Mouse (Mus musculus) frontal cortex, adult (tissue): ENCODE measurements at regions not wholly inside any gene's neighbourhood (a gene's known extent, or its start where the extent isn't known, plus 50 kb on each side); places are given as distances from the start of the nearest gene placed in this dataset.

ENCODE experiments used
- ATAC-seq: cut with Nextera tagmentation; 2 replicates; pipeline ENCODE4 v1.9.2; 2017; ENCODE audit warnings: mild to moderate bottlenecking, moderate library complexity, mixed read lengths; ENCODE audit not compliant: low TSS enrichment

DNA sequence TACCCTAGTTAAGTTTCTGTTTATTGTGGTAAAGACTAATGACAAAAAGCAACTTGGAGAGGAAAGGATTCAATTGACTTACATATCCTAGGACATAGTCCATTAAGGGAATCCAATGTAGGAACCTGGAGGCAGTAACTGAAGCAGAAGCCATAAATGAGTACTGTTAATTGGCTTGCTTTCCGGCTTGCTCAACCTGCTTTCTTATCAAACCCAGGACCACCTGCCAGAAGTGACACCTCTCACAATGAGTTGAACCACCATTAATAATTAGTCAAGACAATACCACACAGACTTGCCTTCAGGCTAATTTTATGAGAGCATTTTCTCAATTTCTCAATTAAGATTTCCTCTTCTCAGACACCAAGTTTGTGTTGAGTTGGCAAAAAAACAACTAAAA is 148.8 kb downstream of the Ccser2 start:
- ATAC-seq: no peak

DNA sequence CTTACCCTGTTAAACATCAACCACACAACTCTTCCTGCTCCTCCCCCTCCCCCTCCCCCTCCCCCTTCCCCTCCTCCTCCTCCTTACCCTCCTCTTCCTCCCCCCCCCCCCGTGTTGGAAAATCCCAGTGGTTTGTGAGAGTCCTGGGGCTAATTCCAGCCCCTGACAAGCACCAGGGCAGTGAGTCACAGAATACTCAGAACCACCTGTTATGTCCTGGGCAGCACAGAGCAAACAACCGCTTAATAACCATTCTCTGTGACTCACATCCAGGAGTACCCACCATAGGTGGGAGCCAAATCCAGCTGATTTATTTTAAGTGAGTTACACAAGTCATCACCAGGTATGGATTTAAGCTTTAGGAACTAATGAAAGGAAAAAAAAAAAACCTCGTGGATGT is 166.2 kb downstream of the Ccser2 start:
- ATAC-seq: no peak

DNA sequence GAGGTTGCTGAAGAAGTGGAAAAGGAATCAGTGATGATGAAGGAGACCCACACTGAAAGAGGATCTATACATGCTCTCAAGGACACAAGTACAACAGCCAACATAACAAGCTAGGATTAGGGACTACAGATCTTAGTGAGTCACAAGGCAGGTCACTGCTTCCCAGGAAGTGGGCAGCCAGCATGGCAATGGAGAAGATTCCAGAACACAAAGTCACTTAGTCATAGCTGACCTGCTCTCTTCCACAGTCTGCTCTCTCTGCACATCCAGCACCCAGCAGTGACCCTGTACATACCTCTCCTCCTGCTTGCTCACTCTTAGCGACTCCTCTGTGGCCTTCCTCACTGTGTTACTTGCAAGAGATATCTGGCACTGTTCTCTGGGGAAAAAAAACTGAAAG is 168.8 kb downstream of the Ccser2 start:
- ATAC-seq: no peak

DNA sequence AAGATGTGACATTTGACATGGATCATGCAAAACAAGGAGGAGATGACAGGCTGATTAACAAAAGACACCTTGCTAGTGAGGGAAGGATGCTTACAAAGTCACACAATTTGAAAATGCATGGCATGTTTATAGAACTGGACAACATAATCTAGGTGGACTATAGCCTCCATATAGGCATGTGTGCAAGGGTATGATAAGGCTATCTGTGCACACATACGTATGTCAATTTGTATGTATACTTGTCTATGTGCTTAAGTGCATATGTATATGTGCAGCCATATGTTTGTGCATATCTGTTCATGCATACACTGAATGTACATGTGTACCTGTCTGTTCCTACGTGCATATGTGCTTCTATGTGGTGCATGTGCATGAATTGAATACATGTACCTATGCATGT is 186.7 kb downstream of the Ccser2 start:
- no peak for ATAC-seq

DNA sequence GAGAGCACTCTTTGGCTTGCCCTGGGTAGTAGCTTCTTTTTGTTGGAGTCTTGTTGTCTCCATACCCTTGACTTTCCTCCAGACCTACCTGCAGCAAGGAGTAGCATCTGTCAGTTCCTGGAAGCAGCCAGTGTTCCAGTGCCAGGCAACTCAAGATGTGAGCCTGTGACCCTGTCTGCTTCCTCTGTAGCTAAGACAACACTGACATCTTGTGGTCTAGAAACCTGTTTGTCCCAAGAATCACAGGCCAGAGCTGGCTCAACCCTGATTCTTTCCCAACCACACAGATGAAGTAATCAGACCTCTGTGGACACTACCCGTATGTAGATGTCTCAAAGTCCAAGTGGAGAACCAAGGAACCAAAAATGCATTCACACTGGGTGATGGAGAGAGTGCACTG is 189.6 kb downstream of the Ccser2 start:
- ATAC-seq: peak; percentile 91

DNA sequence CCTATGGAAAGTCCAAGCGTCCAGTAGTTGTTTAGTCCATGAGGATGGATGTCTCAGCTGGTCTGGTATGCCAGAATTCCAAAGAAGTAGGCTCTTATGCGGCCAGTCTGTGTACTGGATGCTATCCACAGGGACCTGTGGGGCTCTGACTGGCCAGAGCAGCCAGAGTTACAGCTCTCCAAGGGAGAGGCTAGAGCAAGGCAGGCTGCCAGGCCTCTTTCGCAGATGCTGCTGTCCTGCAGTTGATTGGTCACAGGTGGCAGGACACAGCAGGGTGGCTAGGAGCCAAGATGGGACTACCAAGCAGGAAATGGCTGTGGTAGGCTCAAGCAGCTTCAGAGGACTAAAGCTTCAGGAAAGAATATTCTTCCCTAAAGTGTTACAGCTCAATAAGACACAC is 194.2 kb downstream of the Ccser2 start:
- ATAC-seq: no peak

DNA sequence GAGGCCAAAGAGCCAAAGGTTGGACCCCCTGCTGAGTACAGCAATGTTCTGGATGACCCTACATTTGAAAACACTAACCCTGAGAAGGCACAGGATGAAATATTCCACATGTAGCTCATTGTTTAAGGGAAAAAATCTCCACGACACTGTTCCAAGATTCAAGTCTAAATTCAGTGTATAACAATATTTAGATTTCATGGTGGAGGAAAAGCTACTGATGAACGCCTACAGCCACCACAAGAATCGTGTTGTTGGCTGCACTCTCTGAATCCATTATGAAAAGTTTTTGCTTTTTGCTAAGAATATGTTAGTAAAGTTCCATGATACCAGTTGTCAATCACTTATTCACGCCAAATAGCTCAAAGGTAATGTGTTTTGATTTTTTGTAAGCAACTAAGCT is 204.2 kb downstream of the Ccser2 start:
- peak; percentile 94 for ATAC-seq

DNA sequence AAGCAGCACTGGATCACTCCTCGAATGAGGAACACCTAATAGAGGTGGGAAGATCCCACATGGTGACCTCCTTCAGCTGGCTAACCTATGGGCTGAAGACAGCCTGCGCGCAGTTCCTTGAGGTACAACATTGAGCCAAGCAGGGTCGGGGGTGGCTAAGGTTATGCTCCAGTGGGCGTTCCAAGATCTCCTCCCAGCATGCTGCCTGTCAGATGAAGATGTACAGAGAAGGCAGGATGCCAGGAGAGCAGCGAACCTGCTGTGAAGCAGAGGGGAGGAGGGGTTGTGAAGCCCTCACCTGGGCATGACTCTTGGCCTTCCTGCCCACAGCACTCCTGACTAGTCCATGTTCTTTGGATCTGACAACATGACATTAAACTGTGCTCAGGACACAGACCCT is 212.5 kb downstream of the Ccser2 start:
- ATAC-seq: no peak

DNA sequence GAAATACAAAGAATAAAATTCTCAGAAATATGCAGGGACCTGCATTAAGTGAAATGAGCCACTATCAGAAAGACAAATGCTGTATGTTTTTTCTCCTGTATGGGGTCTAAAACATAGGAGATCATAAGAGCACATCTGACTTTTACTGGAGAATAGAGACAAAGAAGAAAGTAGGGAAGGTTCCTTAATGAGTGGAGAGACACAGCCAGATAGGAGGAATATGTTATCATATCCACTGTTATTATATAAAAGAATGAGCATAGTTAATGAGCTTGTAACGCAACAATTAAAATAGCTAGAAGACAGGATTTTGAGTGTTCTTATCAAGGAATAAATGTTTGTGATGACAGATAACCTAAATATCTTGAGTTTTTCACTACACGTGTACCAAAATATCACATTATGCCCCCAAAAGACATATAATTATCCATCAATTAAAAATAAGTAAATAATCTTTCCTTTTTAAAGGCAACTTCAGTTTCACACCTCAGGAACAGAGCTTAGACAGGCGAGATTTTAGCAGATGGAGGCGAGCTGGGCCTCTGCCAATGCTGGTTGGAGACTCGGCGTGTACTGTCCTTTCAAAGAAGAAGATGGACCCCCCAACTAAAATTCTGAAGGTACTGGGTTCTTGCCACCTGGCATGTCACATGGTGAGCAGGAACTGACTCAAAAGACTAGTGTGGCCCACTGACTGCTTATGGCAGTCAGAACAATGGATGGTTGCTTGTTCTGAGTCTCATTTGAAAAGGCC is 220.3 kb downstream of the Ccser2 start:
- 0 out of 2 replicates have a peak, but pooled peaks have one; percentile 34 for ATAC-seq

DNA sequence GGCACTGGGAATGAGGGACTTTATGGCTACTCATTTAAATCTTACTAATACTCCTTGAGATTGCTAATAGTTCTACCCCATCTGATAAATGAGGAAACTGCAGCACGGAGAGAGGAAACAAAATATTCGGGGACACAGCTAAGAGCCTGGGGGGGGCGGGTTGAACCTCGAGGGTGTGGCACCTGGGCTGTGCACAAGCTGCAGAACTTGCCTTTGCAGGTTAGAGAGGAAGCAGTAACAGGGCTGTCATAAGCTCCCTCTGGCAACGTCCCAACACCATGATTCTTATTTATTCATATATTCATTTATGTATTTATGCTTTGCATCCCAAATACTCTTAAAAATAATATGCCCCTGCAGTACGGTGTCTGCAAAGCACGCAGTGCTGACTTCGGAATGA is 237.5 kb downstream of the Ccser2 start:
- ATAC-seq: no peak

DNA sequence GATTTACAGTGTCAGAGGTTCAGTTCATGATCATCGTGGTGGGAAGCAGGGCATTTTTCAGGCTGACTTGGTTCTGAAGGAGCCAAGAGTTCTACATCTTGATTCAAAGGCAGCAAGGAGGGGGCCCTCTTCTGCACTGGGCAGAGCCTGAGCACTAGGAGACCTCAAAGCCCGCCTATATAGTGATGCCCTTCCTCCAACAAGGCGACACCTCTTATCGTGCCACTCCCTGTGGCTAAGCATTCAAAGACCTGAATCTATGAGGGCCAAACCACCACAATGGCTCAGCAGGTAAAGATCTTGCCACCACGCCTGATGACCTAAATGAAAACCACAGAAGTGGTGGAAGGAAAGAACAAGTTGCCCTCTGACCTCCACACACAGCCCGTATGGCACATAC is 242.5 kb downstream of the Ccser2 start:
- no peak for ATAC-seq

DNA sequence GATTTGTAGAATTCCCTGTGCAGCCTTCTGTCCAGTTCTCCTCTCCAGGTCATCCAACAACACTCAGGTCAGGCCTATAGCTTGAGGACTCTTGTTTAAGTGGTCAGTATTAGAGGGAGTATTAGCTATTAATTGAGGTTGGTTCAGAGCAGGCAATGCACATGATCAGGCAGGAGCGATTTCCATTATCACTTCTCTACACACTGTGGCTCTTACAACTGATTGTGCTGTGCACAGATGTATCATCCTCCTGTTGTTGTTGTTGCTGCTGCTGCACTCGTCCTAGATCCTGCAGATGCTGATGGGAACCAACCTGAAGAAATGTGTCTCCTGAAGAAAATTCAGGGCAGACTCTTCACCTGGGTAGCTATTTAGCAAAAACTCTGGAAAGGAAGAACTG is 252.9 kb downstream of the Ccser2 start:
- no peak for ATAC-seq

DNA sequence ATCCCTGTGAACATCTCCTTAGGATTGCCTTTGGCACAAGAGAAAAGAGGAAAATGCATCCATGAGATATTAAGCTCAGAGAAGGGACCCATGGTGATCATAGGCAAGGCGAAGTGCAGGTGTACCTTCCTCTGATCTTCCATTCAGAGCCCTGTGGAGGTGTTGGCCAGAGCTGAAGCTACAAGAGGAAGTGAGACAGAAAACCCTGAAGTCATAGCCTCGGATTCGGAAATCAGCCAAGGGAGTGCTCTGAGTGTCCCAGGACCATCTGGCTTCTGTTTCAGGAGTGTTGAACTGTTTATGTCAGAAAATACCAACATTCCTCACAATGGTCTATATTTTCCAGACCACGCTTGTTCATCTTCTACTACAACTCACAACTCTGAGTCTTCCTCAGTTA is 271.6 kb downstream of the Ccser2 start:
- no peak for ATAC-seq

DNA sequence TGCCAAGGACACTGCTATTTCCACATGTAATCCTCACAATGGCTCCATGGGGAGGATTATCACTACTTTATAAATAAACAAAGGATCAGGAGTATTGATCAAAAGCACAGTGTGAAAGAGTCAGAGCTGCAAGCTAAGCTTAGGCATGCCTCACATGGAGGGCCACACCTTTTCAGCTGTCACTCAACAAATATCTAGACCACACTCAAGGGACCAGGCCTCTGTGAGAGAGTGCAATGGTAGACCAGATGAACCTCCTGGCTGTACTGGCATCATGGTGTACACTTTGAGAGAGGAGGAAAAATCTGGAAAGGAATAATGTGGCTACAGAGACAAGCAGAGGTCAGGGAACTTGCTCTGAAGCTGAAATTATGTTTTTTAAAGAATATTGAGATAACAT is 276.6 kb downstream of the Ccser2 start:
- no peak for ATAC-seq

DNA sequence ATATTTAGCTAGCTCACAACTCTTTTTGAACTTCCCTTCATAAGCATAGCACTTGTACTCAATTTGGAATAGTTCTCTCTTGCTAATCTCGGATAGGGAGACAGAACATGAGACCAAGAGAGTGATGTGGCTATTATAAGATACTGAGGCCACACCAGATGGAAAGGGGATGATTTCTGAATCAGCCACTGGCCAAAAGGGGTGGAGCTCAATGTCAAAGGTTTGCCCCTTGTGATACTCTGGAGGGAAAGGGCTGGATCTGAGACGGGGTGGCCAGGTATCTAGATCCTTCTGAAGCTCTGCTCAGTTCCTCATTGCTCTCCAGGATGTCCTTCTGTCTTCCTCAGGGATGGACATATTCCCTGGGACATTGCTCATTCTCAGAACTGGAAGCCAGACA is 277.6 kb downstream of the Ccser2 start:
- no peak for ATAC-seq

DNA sequence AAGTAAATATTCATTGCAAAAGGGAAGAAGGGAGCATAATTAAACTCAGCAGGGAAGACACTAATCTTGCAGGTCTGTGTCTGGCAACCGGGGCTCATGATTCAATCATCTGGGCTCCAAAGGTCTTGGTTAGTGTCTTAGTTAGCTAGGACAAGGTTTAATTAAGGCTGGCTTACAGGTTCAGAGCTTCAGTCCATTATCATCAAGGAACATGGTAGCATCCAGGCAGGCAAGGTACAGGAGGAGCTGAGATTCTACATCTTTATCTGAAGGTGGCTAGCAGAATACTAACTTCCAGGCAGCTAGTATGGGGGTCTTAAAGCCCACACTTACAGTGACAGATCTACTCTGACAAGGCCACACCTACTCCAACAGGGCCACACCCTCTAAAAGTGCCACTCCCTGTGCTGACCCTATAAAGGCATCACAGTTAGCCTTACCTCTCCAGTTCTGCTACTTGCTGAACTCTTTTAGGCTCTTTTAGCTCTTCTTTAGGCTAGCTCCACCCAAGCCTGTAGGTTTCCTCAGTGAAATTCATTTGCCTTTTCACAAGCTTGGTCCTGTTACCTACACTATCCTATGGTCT is 309.8 kb downstream of the Ccser2 start:
- no peak for ATAC-seq

DNA sequence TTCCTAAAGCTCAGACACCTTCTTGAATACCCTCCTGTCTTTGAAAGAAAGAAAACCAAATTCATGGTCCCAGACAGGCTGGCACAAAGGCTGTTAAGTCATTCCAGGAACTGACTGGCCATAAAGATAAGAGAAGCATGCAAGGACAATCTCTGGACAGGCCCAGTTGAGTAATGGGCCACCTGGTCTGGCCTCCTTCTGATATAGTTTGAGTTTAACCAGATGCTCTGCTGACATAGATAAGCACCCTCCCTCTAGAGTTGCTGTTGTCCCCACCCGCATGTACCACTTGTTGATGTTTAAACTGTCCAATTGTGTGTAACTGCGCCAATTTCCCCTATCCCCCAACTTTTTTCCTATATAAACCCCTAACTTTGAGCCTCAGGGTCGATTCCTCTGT is 310.4 kb downstream of the Ccser2 start:
- ATAC-seq: no peak

DNA sequence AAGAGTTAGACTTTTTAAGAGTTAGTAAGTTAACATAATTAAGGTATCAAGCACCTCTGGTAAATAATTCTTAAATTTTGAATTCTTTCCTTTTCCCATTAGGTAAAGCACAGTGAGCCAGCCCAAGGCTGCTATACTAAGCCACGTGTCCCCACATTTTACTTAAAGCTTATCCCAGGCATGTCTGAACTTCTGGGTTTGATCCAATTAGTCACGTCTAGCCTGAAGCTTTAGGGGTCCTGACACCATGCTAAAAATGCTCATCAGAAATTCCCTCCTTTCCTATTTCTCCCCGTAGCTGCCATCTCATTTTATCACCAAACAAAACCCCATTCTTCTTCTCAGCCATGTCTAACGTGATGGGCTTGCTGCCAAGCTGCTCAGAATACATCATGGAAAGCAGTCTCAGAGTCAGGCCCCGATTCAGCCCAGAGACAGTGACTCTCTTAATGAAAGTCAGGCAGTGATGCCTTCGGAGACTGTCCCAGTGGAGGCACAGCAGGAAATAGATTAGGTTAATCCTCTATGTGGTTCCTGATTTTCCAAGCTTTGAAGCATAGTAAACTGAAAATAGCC is 315.5 kb downstream of the Ccser2 start:
- no peak; the same call in 1 of the 2 replicates for ATAC-seq

DNA sequence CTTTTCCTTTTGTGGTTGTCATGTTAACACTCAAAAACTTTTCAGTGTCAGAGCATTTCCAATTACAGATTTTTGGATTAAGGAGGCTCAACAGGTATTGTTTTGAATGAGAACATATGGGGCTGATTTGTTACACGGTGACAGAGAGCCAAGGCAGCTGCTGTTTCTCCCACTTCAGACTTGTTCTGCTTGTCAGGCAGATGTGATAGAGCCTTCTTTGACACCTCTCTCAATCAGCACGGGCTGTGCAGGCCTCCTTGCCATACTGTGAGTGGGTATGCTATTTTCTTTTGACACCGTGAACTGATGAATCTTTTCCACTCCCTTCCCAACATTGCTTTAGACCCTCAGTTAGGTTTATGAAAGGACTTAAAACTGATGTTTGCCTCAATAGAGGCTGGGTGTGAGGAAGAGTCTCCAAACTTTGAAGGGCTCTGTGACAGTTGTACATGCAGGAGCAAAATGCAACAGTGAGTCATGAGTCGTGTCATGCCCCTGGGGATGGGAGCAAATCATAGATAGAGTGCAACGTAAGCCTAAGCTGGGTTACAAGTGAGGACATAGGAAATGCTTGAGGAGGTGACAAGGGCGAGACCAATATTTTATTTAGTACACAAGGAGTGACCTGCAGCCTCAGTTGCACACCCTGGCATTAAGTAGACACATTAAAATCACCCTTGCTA is 317.4 kb downstream of the Ccser2 start:
- no peak for ATAC-seq

DNA sequence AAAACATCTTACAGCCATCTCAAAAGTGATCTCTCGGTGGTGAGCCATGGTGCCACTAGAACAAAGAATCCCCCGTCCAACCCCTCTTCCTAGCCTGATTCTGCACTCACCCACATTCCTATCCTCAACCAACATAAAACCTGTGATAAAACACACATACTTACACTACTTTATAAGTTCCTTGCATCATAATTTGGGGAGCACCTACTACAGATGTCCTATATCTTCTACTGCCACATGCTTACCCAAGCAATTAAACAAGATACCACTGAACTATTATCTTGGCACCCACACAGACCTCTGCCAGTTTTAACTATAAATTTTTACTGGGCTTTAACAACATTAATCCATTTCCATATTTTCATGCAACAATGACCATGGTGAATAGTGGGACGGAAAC is 321.9 kb downstream of the Ccser2 start:
- no peak for ATAC-seq

DNA sequence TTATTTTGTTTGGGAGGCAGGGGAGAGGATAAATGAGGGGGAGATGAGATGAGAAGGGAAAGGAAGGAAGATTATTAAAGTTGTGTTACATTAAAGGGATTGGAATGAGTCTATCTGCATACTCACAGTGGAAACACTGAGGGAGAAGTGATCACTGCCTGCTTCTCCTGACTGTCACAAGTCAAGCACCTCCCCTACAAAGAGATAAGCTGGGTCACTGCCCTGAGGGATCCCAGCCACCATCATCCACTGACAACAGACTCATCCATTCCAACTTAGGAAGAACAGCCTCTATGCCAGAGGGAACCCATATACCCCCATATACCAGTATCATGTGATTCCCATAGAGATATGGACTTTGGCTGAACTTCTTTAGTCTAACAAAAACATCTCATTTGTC is 322.3 kb downstream of the Ccser2 start:
- ATAC-seq: no peak

DNA sequence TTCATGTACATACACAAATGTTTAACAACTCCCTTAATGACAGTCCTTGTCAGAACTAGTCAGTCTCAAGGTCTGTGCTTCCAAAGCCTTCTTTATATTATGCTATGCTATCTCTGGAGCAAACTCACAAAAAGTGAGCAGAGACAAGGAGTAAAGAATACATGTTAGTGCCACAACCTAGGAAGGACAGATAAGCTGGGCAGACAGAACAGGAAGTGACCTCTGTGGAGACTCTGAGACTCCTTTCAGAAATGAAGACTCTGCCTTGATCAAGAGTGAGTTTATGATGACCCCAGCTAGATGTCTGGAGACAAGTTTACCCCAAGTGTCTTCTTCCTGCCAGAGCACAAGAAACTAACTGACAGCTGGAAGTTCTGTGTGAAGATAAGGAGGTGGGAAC is 343.8 kb downstream of the Ccser2 start:
- no peak for ATAC-seq

DNA sequence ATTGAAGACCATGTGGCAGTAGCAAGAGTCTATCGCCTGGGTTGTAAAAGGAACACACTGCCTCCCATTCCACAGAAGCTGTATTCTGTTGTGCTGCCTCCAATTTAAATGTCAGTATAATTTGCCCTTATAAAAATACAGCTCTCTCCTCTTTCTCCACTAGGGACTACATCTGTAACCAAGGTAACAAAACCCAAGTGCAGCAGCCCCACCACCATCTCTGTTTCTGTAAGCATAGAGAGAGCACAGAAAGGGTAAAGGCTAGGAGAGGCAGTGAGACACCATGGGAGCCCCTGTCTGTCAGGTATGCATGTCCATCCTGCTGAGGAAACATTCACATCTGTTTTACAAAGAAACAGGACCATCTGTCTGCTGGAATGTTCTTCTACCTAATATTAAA is 344.4 kb downstream of the Ccser2 start:
- no peak for ATAC-seq
